Mouse (Mus musculus) naive thymus-derived CD4-positive, alpha-beta T cell, adult 2 months (primary cell): ENCODE measurements around the gene Hist1h1e.

Experiments
- DNase-seq: peaks from one replicate; pipeline ENCODE4 v3.0.0-alpha.2; 2011; ENCODE audit warnings: low read depth

Hist1h1e gene

GRCm38 (mm10) chr13:23622175-23622671 is at the start of gene Hist1h1e:
Gene Hist1h1e, minus strand, starts transcription at chr13:23622558.
- peak; percentile 83 for DNase-seq

GRCm38 (mm10) chr13:23662536-23662935 is 40.2 kb upstream of the Hist1h1e start:
- DNase-seq = no peak

- no peak for DNase-seq
These were observed 37.4 kb upstream of the Hist1h1e start for GRCm38 (mm10) chr13:23659636-23660366.

GRCm38 (mm10) chr13:23630653-23631052 is 8.3 kb upstream of the Hist1h1e start:
- no peak for DNase-seq

- DNase-seq = no peak
These were observed 598 bp upstream of the Hist1h1e start for GRCm38 (mm10) chr13:23622861-23623450.

GRCm38 (mm10) chr13:23621532-23622174 is 705 bp downstream of the Hist1h1e start:
- DNase-seq = peak; percentile 90

- peak; percentile 93 for DNase-seq
These were observed 1.4 kb downstream of the Hist1h1e start, which contains the start of gene Hist1h2be for GRCm38 (mm10) chr13:23620733-23621531. Gene Hist1h2be, minus strand, starts transcription at chr13:23621124.

GRCm38 (mm10) chr13:23620056-23620732 is 2.2 kb downstream of the Hist1h1e start:
- DNase-seq = no peak

GRCm38 (mm10) chr13:23611638-23612037 is 10.7 kb downstream of the Hist1h1e start:
- DNase-seq = no peak

GRCm38 (mm10) chr13:23610393-23610792 is 12.0 kb downstream of the Hist1h1e start:
- DNase-seq = no peak

- no peak for DNase-seq
These were observed 12.5 kb downstream of the Hist1h1e start for GRCm38 (mm10) chr13:23609844-23610243.

- no peak for DNase-seq
These were observed 13.1 kb downstream of the Hist1h1e start for GRCm38 (mm10) chr13:23609209-23609608.

GRCm38 (mm10) chr13:23605052-23605451 is 17.3 kb downstream of the Hist1h1e start:
- DNase-seq = no peak

- DNase-seq = no peak
These were observed 17.9 kb downstream of the Hist1h1e start for GRCm38 (mm10) chr13:23604452-23604851.

GRCm38 (mm10) chr13:23603182-23603699 is 19.1 kb downstream of the Hist1h1e start:
- no peak for DNase-seq

GRCm38 (mm10) chr13:23597957-23598356 is 24.4 kb downstream of the Hist1h1e start:
- peak; percentile 91 for DNase-seq

GRCm38 (mm10) chr13:23595622-23596372 is 26.6 kb downstream of the Hist1h1e start:
- DNase-seq = no peak

GRCm38 (mm10) chr13:23595185-23595584 is 27.2 kb downstream of the Hist1h1e start:
- no peak for DNase-seq

- DNase-seq = peak; percentile 32
These were observed 29.1 kb downstream of the Hist1h1e start for GRCm38 (mm10) chr13:23593051-23593770.

- no peak for DNase-seq
These were observed 29.7 kb downstream of the Hist1h1e start for GRCm38 (mm10) chr13:23592614-23593013.
